Mouse (Mus musculus) heart, embryonic 10.5 days (tissue): ENCODE results near the gene Clic4. TPM values are rescaled to one million over a fixed set of nuclear protein-coding genes. Genes with fewer than 3 reads are reported as not detected.
"Not testable (repeated sequence)": the region's sequence is repeated elsewhere in the genome, so short reads cannot be mapped to it uniquely, and the experiment has no call there.

Source experiments
- DNase-seq: peaks from one replicate; pipeline ENCODE4 v3.0.0-alpha.2; 2017; ENCODE audit warnings: low spot score
- H3K27ac ChIP-seq: fragments of 300-500 bp; sonication (generic); 2 replicates; pipeline ENCODE4 v1.5.1; 2016; ENCODE audit warnings: mild to moderate bottlenecking
- H3K27me3 ChIP-seq: fragments of 300-500 bp; sonication (generic); 2 replicates; pipeline ENCODE4 v1.6.1; 2016; ENCODE audit warnings: mild to moderate bottlenecking; ENCODE audit not compliant: poor library complexity, insufficient read depth, severe bottlenecking
- H3K36me3 ChIP-seq: fragments of 300-500 bp; sonication (generic); 2 replicates; pipeline ENCODE4 v1.6.1; 2016; ENCODE audit warnings: mild to moderate bottlenecking, moderate library complexity
- H3K4me1 ChIP-seq: fragments of 300-500 bp; sonication (generic); 2 replicates; pipeline ENCODE4 v1.6.1; 2016; ENCODE audit warnings: mild to moderate bottlenecking
- H3K4me3 ChIP-seq: fragments of 300-500 bp; sonication (generic); 2 replicates; pipeline ENCODE4 v1.5.1; 2016; ENCODE audit warnings: mild to moderate bottlenecking, moderate library complexity
- H3K9me3 ChIP-seq: fragments of 300-500 bp; sonication (generic); 2 replicates; pipeline ENCODE4 v1.6.1; 2016; ENCODE audit warnings: mild to moderate bottlenecking, moderate library complexity
- WGBS: fragments of 180-500 bp; shearing (Covaris S2); methylation state at CpG from one replicate; pipeline ENCODE4 v1.1.7; 2016; 5-methylcytosine and 5-hydroxymethylcytosine counted together
- polyA plus RNA-seq: library from polyadenylated mRNA; unstranded; fragments of >200 nt; fragmentation: Nextera tagmentation; extraction: Ambion mirVana; gene quantifications from 2 replicates; pipeline ENCODE4 v1.2.1, GENCODE M21; 2016

Clic4 gene
- polyA plus RNA-seq, 1 experiment from 2014 or later: 263 TPM

- DNase-seq, H3K36me3 ChIP-seq, H3K27ac ChIP-seq, H3K9me3 ChIP-seq, H3K4me1 ChIP-seq, H3K4me3 ChIP-seq: not testable (repeated sequence)
- peaks cover 24% of the 10 kb centered on the region for H3K27me3 ChIP-seq
- WGBS: 93% methylated on average over 5 of the region's 13 CpGs
These were observed 88.3 kb downstream of the Clic4 start for GRCm38 (mm10) chr4:135184277-135184676.

- peaks cover 48% of the 10 kb centered on the region for H3K27me3 ChIP-seq
- H3K4me3 ChIP-seq: no peak overlapping the region
- H3K9me3 ChIP-seq: no peaks in the 10 kb centered on the region
- 80% methylated on average over 4 of the region's 4 CpGs for WGBS
- peaks cover 19% of the 10 kb centered on the region; the same call in 1 of the 2 replicates for H3K4me1 ChIP-seq
- DNase-seq: no peak
- no peak overlapping the region for H3K27ac ChIP-seq
- H3K36me3 ChIP-seq: no peaks in the 10 kb centered on the region
These were observed 90.8 kb downstream of the Clic4 start for GRCm38 (mm10) chr4:135181819-135182218.

GRCm38 (mm10) chr4:135179077-135179481 is 93.5 kb downstream of the Clic4 start:
- Histone ChIP-seq H3K4me3 (no peak overlapping the region), H3K27me3 (peaks cover 76% of the 10 kb centered on the region), H3K9me3 (no peaks in the 10 kb centered on the region), H3K27ac (no peak overlapping the region), H3K4me1 (peaks cover 34% of the 10 kb centered on the region), H3K36me3 (no peaks in the 10 kb centered on the region)
- WGBS: 13% methylated on average over 5 of the region's 5 CpGs
- no peak for DNase-seq

- no peak overlapping the region for H3K4me3 ChIP-seq
- H3K27ac ChIP-seq: no peak overlapping the region
- H3K36me3 ChIP-seq: no peaks in the 10 kb centered on the region
- H3K9me3 ChIP-seq: no peaks in the 10 kb centered on the region
- peaks cover 40% of the 10 kb centered on the region for H3K4me1 ChIP-seq
- H3K27me3 ChIP-seq: peaks cover 91% of the 10 kb centered on the region
- no peak for DNase-seq
These were observed 95.0 kb downstream of the Clic4 start for GRCm38 (mm10) chr4:135177568-135177967.

GRCm38 (mm10) chr4:135175406-135176120 is 97.1 kb downstream of the Clic4 start:
- Histone ChIP-seq H3K27me3 (peaks cover 100% of the 10 kb centered on the region), H3K27ac (peak overlapping the region; percentile 80), H3K4me1 (peaks cover 48% of the 10 kb centered on the region), H3K4me3 (peak overlapping the region; percentile 57), H3K9me3 (no peaks in the 10 kb centered on the region), H3K36me3 (no peaks in the 10 kb centered on the region)
- 4% methylated on average over 38 of the region's 38 CpGs for WGBS
- DNase-seq: no peak

GRCm38 (mm10) chr4:135171304-135171875 is 101.2 kb downstream of the Clic4 start:
- 59% methylated on average over 12 of the region's 12 CpGs for WGBS
- Histone ChIP-seq H3K9me3 (no peaks in the 10 kb centered on the region), H3K4me1 (peaks cover 56% of the 10 kb centered on the region), H3K4me3 (no peak overlapping the region), H3K36me3 (no peaks in the 10 kb centered on the region), H3K27me3 (peaks cover 100% of the 10 kb centered on the region), H3K27ac (no peak overlapping the region)
- DNase-seq: no peak

GRCm38 (mm10) chr4:135169501-135169900 is 103.1 kb downstream of the Clic4 start:
- DNase-seq: no peak
- Histone ChIP-seq H3K4me1 (peaks cover 54% of the 10 kb centered on the region), H3K9me3 (no peaks in the 10 kb centered on the region), H3K27ac (no peak overlapping the region), H3K4me3 (no peak overlapping the region), H3K36me3 (no peaks in the 10 kb centered on the region), H3K27me3 (peaks cover 100% of the 10 kb centered on the region)
- WGBS: 49% methylated on average over 4 of the region's 4 CpGs

GRCm38 (mm10) chr4:135169096-135169495 is 103.5 kb downstream of the Clic4 start:
- Histone ChIP-seq H3K9me3 (no peaks in the 10 kb centered on the region), H3K4me1 (peaks cover 54% of the 10 kb centered on the region), H3K27ac (no peak overlapping the region), H3K36me3 (no peaks in the 10 kb centered on the region), H3K4me3 (no peak overlapping the region), H3K27me3 (peaks cover 100% of the 10 kb centered on the region)
- no peak for DNase-seq
- 71% methylated on average over 10 of the region's 10 CpGs for WGBS

- no peak overlapping the region for H3K4me3 ChIP-seq
- H3K36me3 ChIP-seq: no peaks in the 10 kb centered on the region
- peaks cover 51% of the 10 kb centered on the region for H3K4me1 ChIP-seq
- WGBS: 46% methylated on average over 7 of the region's 7 CpGs
- peak overlapping the region; percentile 24; the same call in 1 of the 2 replicates for H3K27ac ChIP-seq
- peaks cover 100% of the 10 kb centered on the region for H3K27me3 ChIP-seq
- no peaks in the 10 kb centered on the region for H3K9me3 ChIP-seq
- DNase-seq: no peak
These were observed 104.6 kb downstream of the Clic4 start for GRCm38 (mm10) chr4:135167816-135168527.

GRCm38 (mm10) chr4:135166413-135167225 is 106.0 kb downstream of the Clic4 start:
- Histone ChIP-seq H3K4me1 (peaks cover 50% of the 10 kb centered on the region), H3K27ac (peak overlapping the region; percentile 67; the same call in 1 of the 2 replicates), H3K4me3 (peak overlapping the region; percentile 40), H3K27me3 (peaks cover 87% of the 10 kb centered on the region), H3K9me3 (no peaks in the 10 kb centered on the region), H3K36me3 (no peaks in the 10 kb centered on the region)
- DNase-seq: no peak
- WGBS: 4% methylated on average over 23 of the region's 23 CpGs

GRCm38 (mm10) chr4:135165761-135166160 is 106.9 kb downstream of the Clic4 start:
- peaks cover 44% of the 10 kb centered on the region for H3K4me1 ChIP-seq
- WGBS: 58% methylated on average over 6 of the region's 6 CpGs
- no peaks in the 10 kb centered on the region for H3K36me3 ChIP-seq
- H3K27me3 ChIP-seq: peaks cover 83% of the 10 kb centered on the region
- H3K9me3 ChIP-seq: no peaks in the 10 kb centered on the region
- no peak overlapping the region for H3K4me3 ChIP-seq
- H3K27ac ChIP-seq: 0 out of 2 replicates have a peak overlapping the region, but pooled peaks have one; percentile 67
- no peak for DNase-seq
